Comparison of ENCODE assay signal across 8 mouse cellular contexts in the genomic region with DNA sequence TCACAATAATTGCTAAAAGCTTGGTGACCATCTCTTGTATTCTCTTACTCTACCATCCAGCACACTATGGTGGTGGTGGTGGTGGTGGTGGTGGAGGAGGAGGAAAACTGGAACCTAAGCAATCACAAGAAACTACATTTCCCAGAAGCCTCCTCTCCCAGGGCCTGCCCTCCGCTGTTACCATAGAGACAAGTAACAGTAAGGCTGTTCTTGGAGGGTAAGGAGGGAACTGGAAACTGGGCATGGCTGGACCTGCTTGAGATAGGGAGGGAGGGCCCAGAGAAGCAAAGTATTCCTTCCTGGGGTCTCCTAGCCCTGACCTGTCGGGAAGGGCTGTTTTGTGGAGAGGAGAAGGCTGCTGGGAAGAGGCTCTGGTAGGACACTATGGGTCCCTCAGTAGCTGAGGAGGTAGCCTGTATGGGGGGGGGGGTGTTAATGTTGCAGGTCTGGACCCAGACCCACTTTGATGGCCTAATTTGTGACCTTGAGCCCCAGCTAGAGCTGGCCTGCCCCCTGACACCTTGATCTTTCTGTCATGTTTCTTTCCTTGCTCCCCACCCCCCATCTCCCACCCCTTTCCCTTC. TPM values are rescaled to one million over a fixed set of nuclear protein-coding genes. Genes with fewer than 3 reads are reported as not detected.
A peak's percentile ranks its signal among the peaks of the same experiment; 100 is the strongest.
DNase-seq lines count a peak whose midpoint lies in the region; ATAC-seq lines count a peak whose summit lies in the region.

Gene Drc7, plus strand, starts transcription at position 177 of the 584 bp plus-strand sequence.

- H3K36me3 ChIP-seq in liver, embryonic 12.5 days, result no peaks in the 10 kb centered on the region
- no peaks in the 10 kb centered on the region for H3K36me3 ChIP-seq in neural tube, embryonic 15.5 days

- 27% methylated on average over 2 of the region's 2 CpGs for WGBS in liver, embryonic 12.5 days (ENCODE audit: insufficient replicate concordance)
- 29% methylated on average over 2 of the region's 2 CpGs for WGBS in neural tube, embryonic 15.5 days

- peak; percentile 96 for ATAC-seq in frontal cortex, adult (ENCODE audit: low TSS enrichment)
- ATAC-seq in liver, embryonic 12.5 days, result peak; percentile 38
- ATAC-seq in neural tube, embryonic 15.5 days (ENCODE audit: low FRiP score), result peak; percentile 82

- H3K27ac ChIP-seq in liver, embryonic 12.5 days, result no peak within 1 kb of the TSS
- H3K27ac ChIP-seq in neural tube, embryonic 15.5 days (replicated peaks), result no peak within 1 kb of the TSS

- H3K9me3 ChIP-seq in liver, embryonic 12.5 days (replicated peaks), result no peaks in the 10 kb centered on the region
- H3K9me3 ChIP-seq in neural tube, embryonic 15.5 days (replicated peaks), result no peaks in the 10 kb centered on the region

- H3K27me3 ChIP-seq in liver, embryonic 12.5 days (replicated peaks), result no peaks in the 10 kb centered on the region
- H3K27me3 ChIP-seq in neural tube, embryonic 15.5 days (replicated peaks), result no peaks in the 10 kb centered on the region

- H3K4me2 ChIP-seq in liver, embryonic 12.5 days, result no peak within 1 kb of the TSS; the same call in 1 of the 2 replicates
- peak within 1 kb of the TSS; percentile 20; the same call in 1 of the 2 replicates for H3K4me2 ChIP-seq in neural tube, embryonic 15.5 days

- no peak for DNase-seq in frontal cortex, postnatal 25 days (ENCODE audit: low spot score in 2 of 2)
- peak; percentile 26 for DNase-seq in right cerebral cortex, postnatal 14 days
- DNase-seq in right cerebral cortex, adult 2 months (ENCODE audit: low spot score in 2 of 2), result no peak
- DNase-seq in spleen, adult 12 weeks (ENCODE audit: low spot score), result no peak
- no peak for DNase-seq in ovary, adult 18-20 months (ENCODE audit: low spot score)

- no peak within 1 kb of the TSS for H3K9ac ChIP-seq in liver, embryonic 12.5 days
- no peak within 1 kb of the TSS for H3K9ac ChIP-seq in neural tube, embryonic 15.5 days (replicated peaks)

- H3K4me3 ChIP-seq in liver, embryonic 12.5 days, result no peak within 1 kb of the TSS
- H3K4me3 ChIP-seq in neural tube, embryonic 15.5 days (replicated peaks), result no peak within 1 kb of the TSS

- H3K4me1 ChIP-seq in liver, embryonic 12.5 days, result peaks cover 54% of the 10 kb centered on the region
- peaks cover 4% of the 10 kb centered on the region; the same call in 1 of the 2 replicates for H3K4me1 ChIP-seq in neural tube, embryonic 15.5 days

RNA-seq across cellular contexts. Expression of gene Drc7, which starts in this region (rescaled TPM):
- 0.14 and 0.37 TPM in 2 replicates for polyA plus RNA-seq in liver, embryonic 12.5 days (2016; fragmentation: Nextera tagmentation; extraction: Ambion mirVana)
- polyA plus RNA-seq in neural tube, embryonic 15.5 days (2015; fragmentation: Nextera tagmentation; extraction: Ambion mirVana), result 1.2 and 1.8 TPM in 2 replicates

Comparison
In these comparisons a context has a peak if more than half of its experiments do, and no peak if none do; other contexts are left out.
1. Peak in ATAC-seq in liver, embryonic 12.5 days; RNA of the gene not detected or under 1 TPM.
2. ATAC-seq: peak in every context shown above with its lines; median percentile 96 in frontal cortex, adult; 82 in neural tube, embryonic 15.5 days; 38 in liver, embryonic 12.5 days.